Mouse (Mus musculus) olfactory bulb, adult 2 months (tissue): ENCODE measurements around the gene Mblac2.

Experiments
- CTCF ChIP-seq: fragments of 200-500 bp; IDR thresholded peaks from 2 replicates; pipeline ENCODE4 v1.5.1; 2012; ENCODE audit warnings: low read depth, mild to moderate bottlenecking, low read length, moderate library complexity; ENCODE audit not compliant: insufficient read depth
- POLR2A ChIP-seq: fragments of 200-500 bp; IDR thresholded peaks from 2 replicates; pipeline ENCODE4 v1.6.1; 2012; ENCODE audit warnings: mild to moderate bottlenecking, low read depth, low read length, moderate library complexity; ENCODE audit not compliant: insufficient read depth

DNA sequence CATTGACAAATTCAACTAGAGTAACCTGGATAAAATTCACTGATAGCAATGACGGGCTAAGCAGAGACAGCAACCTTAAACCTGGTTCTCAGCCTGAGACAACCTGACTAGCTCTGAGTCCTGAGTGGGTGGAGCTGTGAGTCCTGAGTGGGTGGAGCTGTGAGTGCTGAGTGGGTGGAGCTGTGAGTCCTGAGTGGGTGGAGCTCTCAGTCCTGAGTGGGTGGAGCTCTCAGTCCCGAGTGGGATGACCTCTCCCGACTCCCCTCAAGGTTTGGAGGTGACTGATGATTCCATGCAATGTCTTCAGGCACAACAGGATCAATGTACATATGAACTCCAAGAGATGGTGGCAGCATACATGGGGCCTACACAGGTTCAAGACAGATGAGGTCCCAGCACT lies 21.6 kb upstream of the Mblac2 start:
- TF ChIP-seq CTCF (no peak), POLR2A (no peak)
